Mouse (Mus musculus) urinary bladder, postnatal 25 days (tissue): ENCODE data around the gene Plcd4.

Source experiments
- DNase-seq: peaks from one replicate; pipeline ENCODE4 v3.0.0; 2022; ENCODE audit warnings: low spot score

The Plcd4 gene

GRCm38 (mm10) chr1:74600501-74601266, 58.0 kb downstream of the Plcd4 start:
- no peak for DNase-seq

GRCm38 (mm10) chr1:74601267-74601962, 58.7 kb downstream of the Plcd4 start, which contains the start of the genes Rnf25 and Stk36:
TSS of gene Rnf25 (minus strand) at chr1:74601397.
TSS of gene Stk36 (plus strand) at chr1:74601445.
- peak; percentile 75 for DNase-seq
